Mouse (Mus musculus) ES-Bruce4 (cell line): ENCODE measurements at regions not wholly inside any gene's neighbourhood (a gene's known extent, or its start where the extent isn't known, plus 50 kb on each side); places are given as distances from the start of the nearest gene placed in this dataset.

ENCODE experiments used
- CTCF ChIP-seq: IDR thresholded peaks from one replicate; pipeline ENCODE4 v1.8.1; 2011; ENCODE audit warnings: low read depth, low read length
- EP300 ChIP-seq: IDR thresholded peaks from 2 replicates; pipeline ENCODE4 v1.6.1; 2011; ENCODE audit warnings: low read depth, low read length; ENCODE audit not compliant: insufficient read depth
- POLR2A ChIP-seq: IDR thresholded peaks from one replicate; pipeline ENCODE4 v1.8.1; 2011; ENCODE audit warnings: low read length; ENCODE audit not compliant: insufficient read depth

DNA sequence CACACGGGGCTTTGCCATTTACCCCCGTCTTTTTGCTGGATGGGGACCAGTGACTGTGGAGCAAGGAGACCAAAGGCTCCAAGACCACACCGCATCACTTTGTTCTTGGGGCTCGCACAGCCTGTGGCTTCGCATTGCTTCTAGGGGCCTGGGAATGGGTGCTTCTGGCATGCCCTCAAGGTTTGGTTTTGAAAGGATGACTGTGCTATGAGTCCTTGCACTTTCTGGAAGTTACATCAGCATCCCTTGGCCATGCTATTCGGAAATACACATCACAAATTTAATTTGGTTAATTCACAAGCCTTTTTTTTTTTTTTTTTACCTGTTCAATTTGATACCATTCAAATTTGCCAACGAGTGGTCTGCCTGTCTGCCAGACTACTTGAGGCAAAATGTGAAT is 562.1 kb downstream of the Plcl1 start:
- TF ChIP-seq EP300 = no peak
- TF ChIP-seq CTCF = no peak
- TF ChIP-seq POLR2A = no peak
